Mouse (Mus musculus) adrenal gland, postnatal 25 days (tissue): ENCODE results near the gene Rmnd1. TPM values are rescaled to one million over a fixed set of nuclear protein-coding genes. Genes with fewer than 3 reads are reported as not detected.

Experiments
- total RNA-seq: library from RNA; stranded (reverse); gene quantifications from 2 replicates; pipeline ENCODE4 v1.2.3, GENCODE M21; 2021

Rmnd1 gene
- total RNA-seq, 1 experiment from 2014 or later, result 53.7 TPM

Other genes with a start within 250 kb of the Rmnd1 start
- 18.0 and 18.6 TPM in 2 replicates for gene Akap12, start 166.0 kb downstream of the Rmnd1 start, total RNA-seq
- gene Zbtb2, start 44.3 kb downstream of the Rmnd1 start, total RNA-seq, result 11.0 and 11.5 TPM in 2 replicates
- 20.6 and 21.1 TPM in 2 replicates for gene Armt1, start 79 bp upstream of the Rmnd1 start, total RNA-seq
- gene Ccdc170, start 50.1 kb upstream of the Rmnd1 start, total RNA-seq, result 2.0 TPM in 1 of 2 replicates, not detected in the other
- gene Esr1, start 179.2 kb upstream of the Rmnd1 start, total RNA-seq, result 12.0 and 12.8 TPM in 2 replicates